ENCODE assay signal across 12 mouse cellular contexts in genomic region chr5:117441242-117441842, GRCm38 (mm10). TPM values are rescaled to one million over a fixed set of nuclear protein-coding genes. Genes with fewer than 3 reads are reported as not detected.
DNase-seq lines count a peak whose midpoint lies in the region; ATAC-seq lines count a peak whose summit lies in the region.
"Had no signal": no experiment of that assay in that cellular context is flagged by ENCODE, and none has a peak within 500 bp of the region (broad histone marks: within the 10 kb centered on the region; RNA-seq: fewer than 3 reads in every experiment).

No protein-coding gene starts in this region.

- peak overlapping the region; percentile 30; the same call in 1 of the 2 replicates for H3K27ac ChIP-seq in embryonic facial prominence, embryonic 10.5 days (replicated peaks)
- H3K27ac ChIP-seq in hindbrain, embryonic 14.5 days: peak overlapping the region; percentile 72
- peak overlapping the region; percentile 55 for H3K27ac ChIP-seq in midbrain, embryonic 16.5 days (ENCODE audit: low read length)

- H3K9me3 ChIP-seq in embryonic facial prominence, embryonic 10.5 days: no peaks in the 10 kb centered on the region
- H3K9me3 ChIP-seq in hindbrain, embryonic 14.5 days (ENCODE audit: control insufficient read depth, low read length): no peaks in the 10 kb centered on the region
- H3K9me3 ChIP-seq in midbrain, embryonic 16.5 days (replicated peaks; ENCODE audit: control insufficient read depth, low read length, poor library complexity, severe bottlenecking): no peaks in the 10 kb centered on the region
- H3K9me3 ChIP-seq: limb, embryonic 13.5 days had no signal

- ATAC-seq in hindbrain, embryonic 14.5 days (ENCODE audit: low FRiP score): peak; percentile 37; the same call in 1 of the 2 replicates
- ATAC-seq in midbrain, embryonic 16.5 days: peak; percentile 36; the same call in 1 of the 2 replicates
- no peak for ATAC-seq in inflammation-experienced regulatory T-cells, adult 6 months
- ATAC-seq: lung, postnatal 0 days had no signal

- H3K36me3 ChIP-seq in embryonic facial prominence, embryonic 10.5 days (replicated peaks): no peaks in the 10 kb centered on the region
- no peaks in the 10 kb centered on the region for H3K36me3 ChIP-seq in hindbrain, embryonic 14.5 days (replicated peaks; ENCODE audit: control insufficient read depth, insufficient read depth)
- no peaks in the 10 kb centered on the region for H3K36me3 ChIP-seq in midbrain, embryonic 16.5 days (ENCODE audit: control insufficient read depth, insufficient read depth, low read length)
- H3K36me3 ChIP-seq: limb, embryonic 13.5 days had no signal

- DNase-seq in R1 (ENCODE audit: low read depth, low spot score): peak; percentile 25
- no peak for DNase-seq in embryonic facial prominence, embryonic 10.5 days (ENCODE audit: low spot score)
- DNase-seq in hindbrain, embryonic 14.5 days (ENCODE audit: low spot score): peak; percentile 45
- no peak for DNase-seq in layer of hippocampus, postnatal 36 days
- DNase-seq in cerebellum, adult 11-12 months: no peak
- DNase-seq: cerebellum, postnatal 36 days; heart, adult 11 months had no signal

- no peaks in the 10 kb centered on the region for H3K27me3 ChIP-seq in embryonic facial prominence, embryonic 10.5 days (replicated peaks; ENCODE audit: low read depth, poor library complexity, severe bottlenecking)
- H3K27me3 ChIP-seq in hindbrain, embryonic 14.5 days (ENCODE audit: control insufficient read depth, insufficient read depth, low read length): no peaks in the 10 kb centered on the region
- no peaks in the 10 kb centered on the region for H3K27me3 ChIP-seq in midbrain, embryonic 16.5 days (ENCODE audit: control insufficient read depth, insufficient read depth, low read depth, low read length)
- H3K27me3 ChIP-seq: limb, embryonic 13.5 days had no signal

- H3K9ac ChIP-seq in hindbrain, embryonic 14.5 days: peak overlapping the region; percentile 16
- H3K9ac ChIP-seq in midbrain, embryonic 16.5 days (ENCODE audit: low read depth, low read length): no peak overlapping the region
- H3K9ac ChIP-seq: limb, embryonic 13.5 days had no signal

- H3K4me2 ChIP-seq in hindbrain, embryonic 14.5 days (replicated peaks): peak overlapping the region; percentile 31
- peak overlapping the region; percentile 34 for H3K4me2 ChIP-seq in midbrain, embryonic 16.5 days (ENCODE audit: low read length)
- H3K4me2 ChIP-seq: limb, embryonic 13.5 days had no signal

- H3K4me3 ChIP-seq in embryonic facial prominence, embryonic 10.5 days: no peak overlapping the region
- no peak overlapping the region for H3K4me3 ChIP-seq in hindbrain, embryonic 14.5 days (replicated peaks; ENCODE audit: low read length)
- H3K4me3 ChIP-seq in midbrain, embryonic 16.5 days (ENCODE audit: low read depth, low read length): no peak overlapping the region
- H3K4me3 ChIP-seq: limb, embryonic 13.5 days; myocyte had no signal

- 60% methylated on average over 18 of the region's 18 CpGs for WGBS in embryonic facial prominence, embryonic 10.5 days
- 13% methylated on average over 18 of the region's 18 CpGs for WGBS in hindbrain, embryonic 14.5 days
- 9% methylated on average over 17 of the region's 18 CpGs for WGBS in midbrain, embryonic 16.5 days

- H3K4me1 ChIP-seq in embryonic facial prominence, embryonic 10.5 days: peaks cover 19% of the 10 kb centered on the region
- H3K4me1 ChIP-seq in hindbrain, embryonic 14.5 days (replicated peaks; ENCODE audit: control insufficient read depth, insufficient read depth, low read length): peaks cover 13% of the 10 kb centered on the region
- H3K4me1 ChIP-seq in midbrain, embryonic 16.5 days (ENCODE audit: control insufficient read depth, insufficient read depth, low read length): peaks cover 9% of the 10 kb centered on the region

RNA-seq across cellular contexts. Expression of gene Ksr2, which starts 27.5 kb away (rescaled TPM):
- polyA plus RNA-seq in embryonic facial prominence, embryonic 10.5 days (2016; fragmentation: Nextera tagmentation; extraction: Ambion mirVana): 0.24 and 0.32 TPM in 2 replicates
- polyA plus RNA-seq in hindbrain, embryonic 14.5 days (2014; fragmentation: Nextera tagmentation; extraction: Ambion mirVana): 7.5 and 8.0 TPM in 2 replicates
- 7.5 and 8.9 TPM in 2 replicates for polyA plus RNA-seq in midbrain, embryonic 16.5 days (2015; fragmentation: Nextera tagmentation; extraction: Ambion mirVana)
- total RNA-seq in layer of hippocampus, postnatal 36 days (2021): 10 to 100 TPM; 34.6 to 42.0 TPM
- under 1 TPM; 0.09 to 0.60 (median 0.36) TPM for polyA plus RNA-seq in inflammation-experienced regulatory T-cells, adult 6 months (2017; shearing (Covaris generic))

RNA-seq across cellular contexts. Expression of gene Rfc5, which starts 52.5 kb away (rescaled TPM):
- polyA plus RNA-seq in embryonic facial prominence, embryonic 10.5 days (2016; fragmentation: Nextera tagmentation; extraction: Ambion mirVana): 135 TPM in 2 replicates
- polyA plus RNA-seq in hindbrain, embryonic 14.5 days (2014; fragmentation: Nextera tagmentation; extraction: Ambion mirVana): 26.0 and 28.6 TPM in 2 replicates
- 22.9 and 28.4 TPM in 2 replicates for polyA plus RNA-seq in midbrain, embryonic 16.5 days (2015; fragmentation: Nextera tagmentation; extraction: Ambion mirVana)
- 10 to 100 TPM; 18.8 to 19.7 TPM for total RNA-seq in layer of hippocampus, postnatal 36 days (2021)
- polyA plus RNA-seq in inflammation-experienced regulatory T-cells, adult 6 months (2017; shearing (Covaris generic)): 10 to 100 TPM; 18.9 to 65.6 (median 26.8) TPM

Comparison
In these comparisons a context has a peak if more than half of its experiments do, and no peak if none do; other contexts are left out.
1. DNase-seq: peak in R1 (single experiment) and hindbrain, embryonic 14.5 days (single experiment); none in embryonic facial prominence, embryonic 10.5 days (single experiment), layer of hippocampus, postnatal 36 days (0 of 2) and cerebellum, adult 11-12 months (single experiment).
2. Peak in every context shown above with its lines, with median percentiles within 50 percentile points of each other: H3K27ac ChIP-seq.